Mouse (Mus musculus): ENCODE results near the gene Zfp82. TPM values are rescaled to one million over a fixed set of nuclear protein-coding genes. Genes with fewer than 3 reads are reported as not detected.

The Zfp82 gene
- polyA plus RNA-seq, 1 experiment from 2014 or later, result 1.7 TPM

GRCm38 (mm10) chr7:30090092-30090969, 17.6 kb upstream of the Zfp82 start, which contains the start of the genes Gm26920 and Zfp566:
Gm26920 (minus strand) TSS chr7:30090410.
Zfp566 (minus strand) TSS chr7:30090527.
- Histone ChIP-seq H3K27me3 (replicated peaks; ENCODE audit: control insufficient read depth, insufficient read depth, low read length) (no peaks in the 10 kb centered on the region), H3K36me3 (ENCODE audit: control insufficient read depth, insufficient read depth) (peaks cover 9% of the 10 kb centered on the region; the same call in 1 of the 2 replicates), H3K9ac (ENCODE audit: low read depth, low read length) (peak within 1 kb of the TSS; percentile 73), H3K4me1 (replicated peaks; ENCODE audit: control insufficient read depth, insufficient read depth, low read length) (0 out of 2 replicates have a peak, but pooled peaks cover 4% of the 10 kb centered on the region), H3K27ac (ENCODE audit: low read depth, low read length) (peak within 1 kb of the TSS; percentile 35), H3K4me3 (ENCODE audit: low read depth, low read length) (peak within 1 kb of the TSS; percentile 59), H3K4me2 (replicated peaks; ENCODE audit: low read depth) (peak within 1 kb of the TSS; percentile 80), H3K9me3 (ENCODE audit: control insufficient read depth) (no peaks in the 10 kb centered on the region)
- no peak for TF ChIP-seq CTCF (IDR thresholded peaks at IDR 0.05; ENCODE audit: low read depth)
- ATAC-seq, result peak; percentile 91
- WGBS, result under 1% methylated on average over 40 of the region's 40 CpGs

GRCm38 (mm10) chr7:30089405-30089804, 16.7 kb upstream of the Zfp82 start:
- H3K4me2 ChIP-seq (replicated peaks; ENCODE audit: low read depth), result peak overlapping the region; percentile 80
- 22% methylated on average over 6 of the region's 6 CpGs for WGBS
- H3K9me3 ChIP-seq (ENCODE audit: control insufficient read depth), result no peaks in the 10 kb centered on the region
- H3K27ac ChIP-seq (ENCODE audit: low read depth, low read length), result no peak overlapping the region
- no peaks in the 10 kb centered on the region for H3K27me3 ChIP-seq (replicated peaks; ENCODE audit: control insufficient read depth, insufficient read depth, low read length)
- TF ChIP-seq CTCF (IDR thresholded peaks at IDR 0.05; ENCODE audit: low read depth), result no peak
- peaks cover 11% of the 10 kb centered on the region; the same call in 1 of the 2 replicates for H3K36me3 ChIP-seq (ENCODE audit: control insufficient read depth, insufficient read depth)
- no peak for ATAC-seq
- 0 out of 2 replicates have a peak, but pooled peaks cover 4% of the 10 kb centered on the region for H3K4me1 ChIP-seq (replicated peaks; ENCODE audit: control insufficient read depth, insufficient read depth, low read length)
- H3K9ac ChIP-seq (ENCODE audit: low read depth, low read length), result peak overlapping the region; percentile 73; the same call in 1 of the 2 replicates
- H3K4me3 ChIP-seq (ENCODE audit: low read depth, low read length), result peak overlapping the region; percentile 59

- H3K4me1 ChIP-seq (replicated peaks; ENCODE audit: control insufficient read depth, insufficient read depth, low read length), result no peaks in the 10 kb centered on the region
- H3K27me3 ChIP-seq (replicated peaks; ENCODE audit: control insufficient read depth, insufficient read depth, low read length), result no peaks in the 10 kb centered on the region
- no peaks in the 10 kb centered on the region for H3K9me3 ChIP-seq (ENCODE audit: control insufficient read depth)
- no peak overlapping the region for H3K9ac ChIP-seq (ENCODE audit: low read depth, low read length)
- ATAC-seq, result no peak
- WGBS, result 86% methylated on average over 9 of the region's 9 CpGs
- H3K4me3 ChIP-seq (ENCODE audit: low read depth, low read length), result no peak overlapping the region
- no peak overlapping the region for H3K27ac ChIP-seq (ENCODE audit: low read depth, low read length)
- peaks cover 11% of the 10 kb centered on the region; the same call in 1 of the 2 replicates for H3K36me3 ChIP-seq (ENCODE audit: control insufficient read depth, insufficient read depth)
- no peak overlapping the region for H3K4me2 ChIP-seq (replicated peaks; ENCODE audit: low read depth)
- no peak for TF ChIP-seq CTCF (IDR thresholded peaks at IDR 0.05; ENCODE audit: low read depth)
Observed at GRCm38 (mm10) chr7:30086524-30086923, 13.8 kb upstream of the Zfp82 start.

GRCm38 (mm10) chr7:30064622-30065021, 8.1 kb downstream of the Zfp82 start:
- Histone ChIP-seq H3K9ac (ENCODE audit: low read depth, low read length) (no peak overlapping the region), H3K4me3 (ENCODE audit: low read depth, low read length) (no peak overlapping the region), H3K36me3 (ENCODE audit: control insufficient read depth, insufficient read depth) (peaks cover 18% of the 10 kb centered on the region; the same call in 1 of the 2 replicates), H3K4me2 (replicated peaks; ENCODE audit: low read depth) (no peak overlapping the region), H3K27me3 (replicated peaks; ENCODE audit: control insufficient read depth, insufficient read depth, low read length) (no peaks in the 10 kb centered on the region), H3K27ac (ENCODE audit: low read depth, low read length) (no peak overlapping the region), H3K4me1 (replicated peaks; ENCODE audit: control insufficient read depth, insufficient read depth, low read length) (no peaks in the 10 kb centered on the region), H3K9me3 (ENCODE audit: control insufficient read depth) (no peaks in the 10 kb centered on the region)
- ATAC-seq, result no peak
- peak; percentile 42; the same call in 1 of the 2 replicates for TF ChIP-seq CTCF (IDR thresholded peaks at IDR 0.05; ENCODE audit: low read depth)
- WGBS, result 82% methylated on average over 5 of the region's 5 CpGs

- WGBS, result 83% methylated on average over 5 of the region's 5 CpGs
- Histone ChIP-seq H3K27ac (ENCODE audit: low read depth, low read length) (no peak overlapping the region), H3K9me3 (ENCODE audit: control insufficient read depth) (no peaks in the 10 kb centered on the region), H3K27me3 (replicated peaks; ENCODE audit: control insufficient read depth, insufficient read depth, low read length) (no peaks in the 10 kb centered on the region), H3K4me1 (replicated peaks; ENCODE audit: control insufficient read depth, insufficient read depth, low read length) (no peaks in the 10 kb centered on the region), H3K4me2 (replicated peaks; ENCODE audit: low read depth) (no peak overlapping the region), H3K4me3 (ENCODE audit: low read depth, low read length) (no peak overlapping the region), H3K9ac (ENCODE audit: low read depth, low read length) (no peak overlapping the region), H3K36me3 (ENCODE audit: control insufficient read depth, insufficient read depth) (peaks cover 12% of the 10 kb centered on the region; the same call in 1 of the 2 replicates)
- peak; percentile 59 for TF ChIP-seq CTCF (IDR thresholded peaks at IDR 0.05; ENCODE audit: low read depth)
- no peak for ATAC-seq
Observed at GRCm38 (mm10) chr7:30062478-30062877, 10.2 kb downstream of the Zfp82 start.

GRCm38 (mm10) chr7:30060341-30060740, 12.4 kb downstream of the Zfp82 start:
- Histone ChIP-seq H3K4me2 (replicated peaks; ENCODE audit: low read depth) (no peak overlapping the region), H3K9me3 (ENCODE audit: control insufficient read depth) (no peaks in the 10 kb centered on the region), H3K4me3 (ENCODE audit: low read depth, low read length) (no peak overlapping the region), H3K4me1 (replicated peaks; ENCODE audit: control insufficient read depth, insufficient read depth, low read length) (no peaks in the 10 kb centered on the region), H3K27me3 (replicated peaks; ENCODE audit: control insufficient read depth, insufficient read depth, low read length) (no peaks in the 10 kb centered on the region), H3K27ac (ENCODE audit: low read depth, low read length) (no peak overlapping the region), H3K36me3 (ENCODE audit: control insufficient read depth, insufficient read depth) (peaks cover 24% of the 10 kb centered on the region), H3K9ac (ENCODE audit: low read depth, low read length) (no peak overlapping the region)
- no peak for TF ChIP-seq CTCF (IDR thresholded peaks at IDR 0.05; ENCODE audit: low read depth)
- WGBS, result 86% methylated on average over 6 of the region's 6 CpGs
- ATAC-seq, result no peak

Data from intestine, postnatal 0 days (tissue).